Mouse (Mus musculus) myocyte (in vitro differentiated cells): ENCODE results near the gene Scp2. TPM values are rescaled to one million over a fixed set of nuclear protein-coding genes. Genes with fewer than 3 reads are reported as not detected.

Experiments
- H3K27me3 ChIP-seq: one replicate; pipeline ENCODE4 v1.6.1; 2011; ENCODE audit not compliant: control insufficient read depth, insufficient read depth, insufficient read length
- H3K36me3 ChIP-seq: one replicate; pipeline ENCODE4 v1.6.1; 2011; ENCODE audit not compliant: control insufficient read depth, insufficient read depth
- H3K4me2 ChIP-seq: one replicate; pipeline ENCODE4 v1.6.1; 2011; ENCODE audit warnings: low read depth, control low read depth
- H3K4me3 ChIP-seq: one replicate; pipeline ENCODE4 v1.5.1; 2011; ENCODE audit warnings: mild to moderate bottlenecking, control low read depth, moderate library complexity
- H3K79me2 ChIP-seq: one replicate; pipeline ENCODE4 v1.6.1; 2011; ENCODE audit not compliant: control insufficient read depth, insufficient read depth
- H3ac ChIP-seq: one replicate; pipeline ENCODE4 v1.6.1; 2011; ENCODE audit not compliant: control insufficient read depth, insufficient read length
- CEBPB ChIP-seq: IDR thresholded peaks from 2 replicates; pipeline ENCODE4 v1.6.1; 2011; ENCODE audit warnings: mild to moderate bottlenecking, moderate library complexity; ENCODE audit not compliant: poor library complexity, insufficient read depth, severe bottlenecking
- E2F4 ChIP-seq: IDR thresholded peaks from one replicate; pipeline ENCODE4 v1.6.1; 2011; ENCODE audit warnings: mild to moderate bottlenecking, control low read depth, moderate library complexity; ENCODE audit not compliant: insufficient read depth
- MAX ChIP-seq: IDR thresholded peaks from one replicate; pipeline ENCODE4 v1.6.1; 2011; ENCODE audit warnings: low read depth, mild to moderate bottlenecking, control low read depth
- MYOD1 ChIP-seq, 3 experiments: IDR thresholded peaks; one replicate each; pipeline ENCODE4 v1.6.1; 2011; ENCODE audit warnings: control low read depth in 2 of 3, low read depth in 2 of 3, mild to moderate bottlenecking in 2 of 3, moderate library complexity in 1 of 3; ENCODE audit not compliant: insufficient read length in 2 of 3, control insufficient read depth in 1 of 3
- MYOG ChIP-seq, 3 experiments: IDR thresholded peaks; one replicate each; pipeline ENCODE4 v1.6.1; 2011; ENCODE audit warnings: control low read depth in 2 of 3, low read depth in 2 of 3, mild to moderate bottlenecking in 2 of 3; ENCODE audit not compliant: insufficient read length in 2 of 3, control insufficient read depth in 1 of 3, insufficient read depth in 1 of 3
- POLR2A ChIP-seq: IDR thresholded peaks from one replicate; pipeline ENCODE4 v1.6.1; 2011; ENCODE audit warnings: low read depth, mild to moderate bottlenecking, control low read depth, moderate library complexity; ENCODE audit not compliant: insufficient read length
- POLR2AphosphoS2 ChIP-seq: IDR thresholded peaks from one replicate; pipeline ENCODE4 v1.6.1; 2011; ENCODE audit warnings: low read depth, control low read depth; ENCODE audit not compliant: insufficient read length
- REST ChIP-seq: IDR thresholded peaks from one replicate; pipeline ENCODE4 v1.6.1; 2011; ENCODE audit warnings: mild to moderate bottlenecking, control low read depth, moderate library complexity; ENCODE audit not compliant: insufficient read depth, insufficient read length
- SRF ChIP-seq: IDR thresholded peaks from one replicate; pipeline ENCODE4 v1.6.1; 2011; ENCODE audit warnings: low read depth; ENCODE audit not compliant: control insufficient read depth, insufficient read length
- TCF12 ChIP-seq: IDR thresholded peaks from one replicate; pipeline ENCODE4 v1.6.1; 2011; ENCODE audit warnings: mild to moderate bottlenecking, control low read depth; ENCODE audit not compliant: poor library complexity, insufficient read depth, severe bottlenecking
- TCF3 ChIP-seq: IDR thresholded peaks from one replicate; pipeline ENCODE4 v1.6.1; 2011; ENCODE audit warnings: low read depth, control low read depth; ENCODE audit not compliant: insufficient read length
- USF1 ChIP-seq: IDR thresholded peaks from one replicate; pipeline ENCODE4 v1.6.1; 2011; ENCODE audit warnings: low read depth, mild to moderate bottlenecking, control low read depth, moderate library complexity
- polyA plus RNA-seq: library from polyadenylated mRNA; unstranded; fragments of >200 nt; fragmentation: generic; extraction: Trizol; gene quantifications from one replicate; pipeline ENCODE4 v1.2.1, GENCODE M21; 2012; ENCODE audit warnings: missing spikeins

The Scp2 gene
- polyA plus RNA-seq, 1 experiment = 79.8 TPM

DNA sequence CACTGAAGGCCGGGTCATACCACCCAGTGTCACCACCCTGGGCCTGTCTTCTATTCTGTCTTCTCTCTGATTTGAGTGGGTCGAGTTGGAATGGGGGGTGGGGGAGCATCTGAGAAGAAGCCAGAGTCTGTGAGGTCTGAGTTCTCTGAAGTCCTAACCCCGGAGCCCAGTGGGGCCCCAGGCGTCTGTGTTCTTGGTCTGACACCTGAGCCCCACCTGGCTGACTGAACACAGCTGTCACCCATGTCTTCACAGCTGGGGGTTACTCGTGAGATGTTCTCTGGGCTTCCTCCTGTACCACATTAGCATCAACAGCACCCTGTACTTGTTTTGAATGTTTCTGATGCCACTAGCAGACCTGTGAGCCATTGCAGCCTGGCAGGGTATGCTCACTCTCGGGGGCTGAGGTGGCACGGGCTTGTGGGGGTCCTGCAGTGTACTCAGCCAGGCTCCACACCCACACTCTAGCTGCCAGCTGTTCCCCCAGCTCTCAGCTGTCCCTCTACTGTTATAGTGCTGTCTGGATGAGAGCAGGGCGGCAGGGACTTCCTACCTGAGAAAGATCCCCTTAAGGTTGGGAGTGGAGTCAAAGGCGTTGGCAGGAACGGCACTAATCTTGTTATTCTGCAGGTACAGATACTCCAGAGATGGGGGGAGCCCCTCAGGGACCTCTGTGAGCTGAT, 126.4 kb downstream of the Scp2 start:
- no peak overlapping the region for H3K4me2 ChIP-seq
- H3ac ChIP-seq = no peak overlapping the region
- no peaks in the 10 kb centered on the region for H3K36me3 ChIP-seq
- no peaks in the 10 kb centered on the region for H3K79me2 ChIP-seq
- no peaks in the 10 kb centered on the region for H3K27me3 ChIP-seq
- no peak overlapping the region for H3K4me3 ChIP-seq
- no peak for TF ChIP-seq TCF12
- no peak for TF ChIP-seq POLR2A
- TF ChIP-seq POLR2AphosphoS2 = no peak
- TF ChIP-seq CEBPB = no peak
- TF ChIP-seq USF1 = no peak
- TF ChIP-seq E2F4 = no peak
- no peak for TF ChIP-seq SRF
- TF ChIP-seq TCF3 = no peak
- peak in 2 of 3 experiments; percentile 29 for TF ChIP-seq MYOD1 (IDR thresholded peaks at IDR 0.05; ENCODE audit: control insufficient read depth in 1 of 3, insufficient read length in 2 of 3, low read depth in 2 of 3)
- no peak for TF ChIP-seq MAX
- TF ChIP-seq REST = no peak
- TF ChIP-seq MYOG (IDR thresholded peaks at IDR 0.05; ENCODE audit: control insufficient read depth in 1 of 3, insufficient read depth in 1 of 3, insufficient read length in 2 of 3, low read depth in 2 of 3) = peak in 2 of 3 experiments; percentile 20 to 28

DNA sequence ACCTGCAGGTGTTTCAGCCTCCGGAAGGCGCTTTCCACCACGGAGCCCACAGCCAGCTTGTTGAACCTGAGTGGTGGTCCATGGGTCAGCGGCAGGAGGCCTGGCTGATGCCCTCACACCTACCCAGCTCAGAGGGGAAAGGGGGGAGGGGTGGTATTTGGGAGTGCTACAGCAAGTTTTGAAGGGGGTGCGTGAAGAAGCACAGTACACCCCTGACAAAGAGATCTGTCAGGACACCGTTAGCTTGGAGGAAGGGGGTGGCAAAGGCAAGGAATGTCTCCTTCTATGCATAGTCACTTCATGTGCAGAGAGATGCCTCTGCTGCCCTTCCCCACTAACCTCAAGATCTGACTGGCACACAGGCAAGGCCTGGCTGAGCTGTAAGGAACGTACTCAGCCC, 127.0 kb downstream of the Scp2 start:
- Histone ChIP-seq H3K36me3 (no peaks in the 10 kb centered on the region), H3K79me2 (no peaks in the 10 kb centered on the region), H3K27me3 (no peaks in the 10 kb centered on the region), H3K4me3 (no peak overlapping the region), H3K4me2 (no peak overlapping the region), H3ac (no peak overlapping the region)
- TF ChIP-seq MAX (no peak), CEBPB (no peak), REST (no peak), E2F4 (no peak), TCF12 (no peak), USF1 (no peak), POLR2A (no peak), MYOG (IDR thresholded peaks at IDR 0.05; ENCODE audit: control insufficient read depth in 1 of 3, insufficient read depth in 1 of 3, insufficient read length in 2 of 3, low read depth in 2 of 3) (no peak), POLR2AphosphoS2 (no peak), SRF (no peak)

DNA sequence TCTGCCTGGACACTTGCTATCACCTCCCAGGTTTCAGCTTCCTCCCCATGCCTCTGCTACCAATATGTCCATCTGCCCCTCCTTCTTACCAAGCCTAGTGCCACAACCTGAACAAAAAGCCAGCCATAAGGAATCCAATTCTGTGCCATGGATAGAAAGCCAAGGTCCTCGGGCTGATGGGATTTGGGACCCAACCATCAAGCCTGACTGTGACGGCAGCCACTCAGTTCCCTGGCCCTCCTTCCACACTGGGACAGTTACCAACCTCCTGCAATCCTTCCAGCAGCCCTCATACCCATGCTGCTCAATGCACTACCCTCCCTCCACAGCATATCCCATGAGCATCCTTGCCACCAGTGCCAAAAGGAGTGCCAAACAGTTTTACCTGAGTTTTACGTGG, 128.5 kb downstream of the Scp2 start:
- TF ChIP-seq POLR2A (no peak), CEBPB (no peak), E2F4 (no peak), TCF3 (no peak)
- H3K4me3 ChIP-seq = no peak overlapping the region
- H3K27me3 ChIP-seq = no peaks in the 10 kb centered on the region
- H3K4me2 ChIP-seq = no peak overlapping the region
- H3ac ChIP-seq = no peak overlapping the region
- H3K36me3 ChIP-seq = no peaks in the 10 kb centered on the region
- no peaks in the 10 kb centered on the region for H3K79me2 ChIP-seq

DNA sequence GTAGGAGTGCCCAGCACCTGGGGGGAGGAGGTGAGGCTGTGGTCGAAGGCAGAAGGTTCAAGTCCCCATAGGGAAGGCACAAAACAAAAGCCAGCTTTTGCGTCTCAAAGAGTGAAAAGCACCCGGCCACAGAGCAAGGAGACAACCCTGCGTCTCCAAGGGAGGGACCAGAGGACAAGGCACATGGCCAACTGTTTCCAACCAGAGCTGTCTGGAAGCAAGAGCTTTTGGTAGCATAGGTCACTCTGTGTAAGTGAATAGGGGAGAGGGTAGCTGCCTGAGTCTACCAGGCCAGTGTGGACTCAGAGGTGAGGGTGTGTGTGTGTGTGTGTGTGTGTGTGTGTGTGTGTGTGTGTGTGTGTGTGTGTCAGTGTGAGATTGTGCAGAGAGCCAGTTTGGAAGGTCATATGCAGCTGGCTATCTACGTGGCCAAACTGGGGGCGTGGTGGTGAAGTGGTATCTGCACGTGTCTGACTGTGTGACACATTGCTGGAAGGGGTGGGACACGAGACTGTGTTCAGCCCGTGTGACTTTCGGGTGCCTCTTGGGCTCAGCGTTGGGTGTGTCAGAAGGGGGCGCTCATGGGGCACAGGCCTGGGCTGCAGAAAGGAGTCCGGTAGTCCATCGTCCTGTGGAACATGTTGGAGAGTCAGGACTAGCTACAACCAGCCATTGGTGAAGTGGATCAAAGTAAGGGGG, 129.6 kb downstream of the Scp2 start:
- H3K4me2 ChIP-seq = no peak overlapping the region
- TF ChIP-seq MYOG (IDR thresholded peaks at IDR 0.05; ENCODE audit: control insufficient read depth in 1 of 3, insufficient read depth in 1 of 3, insufficient read length in 2 of 3, low read depth in 2 of 3) = peak in 1 of 3 experiments; percentile 65
- no peak for TF ChIP-seq CEBPB
- peak in 1 of 3 experiments; percentile 14 for TF ChIP-seq MYOD1 (IDR thresholded peaks at IDR 0.05; ENCODE audit: control insufficient read depth in 1 of 3, insufficient read length in 2 of 3, low read depth in 2 of 3)
- no peak for TF ChIP-seq USF1
- TF ChIP-seq TCF3 = no peak
- TF ChIP-seq TCF12 = no peak
- no peaks in the 10 kb centered on the region for H3K79me2 ChIP-seq
- H3K27me3 ChIP-seq = no peaks in the 10 kb centered on the region
- H3K4me3 ChIP-seq = no peak overlapping the region
- H3ac ChIP-seq = no peak overlapping the region
- no peaks in the 10 kb centered on the region for H3K36me3 ChIP-seq

DNA sequence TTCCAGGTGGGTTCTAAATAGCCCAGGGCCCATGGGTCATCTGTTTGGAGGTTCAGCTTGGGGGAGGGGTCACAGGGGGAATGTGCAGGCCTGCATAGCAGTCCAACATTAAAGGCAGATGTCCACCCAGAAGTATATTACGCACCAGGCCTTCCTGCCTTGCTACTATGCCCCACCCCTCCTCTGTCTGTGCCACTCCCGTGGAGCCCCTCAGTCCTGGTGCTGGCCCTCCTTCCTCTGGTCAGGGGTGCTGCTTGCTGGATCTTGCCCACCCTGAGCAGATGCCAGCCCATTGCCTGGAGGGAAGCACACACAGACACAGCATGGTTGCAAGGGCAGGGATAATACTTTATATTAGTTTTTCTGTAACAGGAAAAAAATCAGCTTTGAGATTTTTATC, 130.3 kb downstream of the Scp2 start:
- Histone ChIP-seq H3K4me2 (no peak overlapping the region), H3ac (no peak overlapping the region), H3K27me3 (no peaks in the 10 kb centered on the region), H3K36me3 (no peaks in the 10 kb centered on the region), H3K79me2 (no peaks in the 10 kb centered on the region), H3K4me3 (no peak overlapping the region)
- TF ChIP-seq E2F4 (no peak), REST (no peak), CEBPB (no peak), SRF (no peak), MYOD1 (IDR thresholded peaks at IDR 0.05; ENCODE audit: control insufficient read depth in 1 of 3, insufficient read length in 2 of 3, low read depth in 2 of 3) (no peak), MAX (no peak), USF1 (no peak), TCF3 (no peak)
